Mouse (Mus musculus) ZHBTc4 (cell line): ENCODE data around the gene Zfp9.

Experiments used
- DNase-seq: peaks from one replicate; pipeline ENCODE4 v3.0.0-alpha.2; 2011; ENCODE audit warnings: low read depth, low spot score

Gene Zfp9

GRCm38 (mm10) chr6:118478957-118479708 lies at the start of gene Zfp9:
Gene Zfp9, minus strand, starts transcription at chr6:118479320.
- peak; percentile 74 for DNase-seq

GRCm38 (mm10) chr6:118520668-118521067 lies 41.5 kb upstream of the Zfp9 start:
- DNase-seq, result no peak

DNA sequence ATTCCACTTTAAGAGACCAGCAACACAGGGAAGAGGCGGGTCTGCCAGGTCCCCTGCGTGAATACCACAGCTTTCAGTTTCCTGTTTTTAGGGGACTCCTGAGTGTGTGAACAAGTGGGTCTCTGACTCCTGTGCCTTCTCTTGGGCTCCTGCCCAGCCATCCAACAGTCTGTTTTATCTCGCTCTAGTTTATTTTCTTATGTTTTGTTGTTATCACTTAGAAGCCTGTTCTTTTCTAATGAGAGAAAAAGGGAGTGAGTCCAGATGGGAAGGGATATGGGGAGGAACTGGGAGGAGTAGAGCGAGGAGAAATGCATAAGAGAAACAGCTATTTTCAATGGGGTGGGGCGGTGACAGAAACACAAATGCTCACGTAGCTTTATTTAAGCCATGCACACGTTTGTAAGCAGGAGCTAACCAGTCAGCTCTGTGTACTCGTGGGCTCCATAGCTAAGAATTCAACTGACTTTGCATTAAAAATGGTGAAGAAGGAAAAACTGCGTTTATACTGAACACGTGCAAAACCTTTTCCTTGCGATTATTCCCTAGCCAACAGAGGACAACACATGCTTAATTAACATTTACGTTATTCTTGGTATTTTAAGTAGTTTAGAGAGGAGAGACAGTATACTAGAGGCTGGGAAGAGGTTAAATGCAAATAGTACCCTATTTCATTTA lies 34.4 kb upstream of the Zfp9 start:
- DNase-seq, result no peak

DNA sequence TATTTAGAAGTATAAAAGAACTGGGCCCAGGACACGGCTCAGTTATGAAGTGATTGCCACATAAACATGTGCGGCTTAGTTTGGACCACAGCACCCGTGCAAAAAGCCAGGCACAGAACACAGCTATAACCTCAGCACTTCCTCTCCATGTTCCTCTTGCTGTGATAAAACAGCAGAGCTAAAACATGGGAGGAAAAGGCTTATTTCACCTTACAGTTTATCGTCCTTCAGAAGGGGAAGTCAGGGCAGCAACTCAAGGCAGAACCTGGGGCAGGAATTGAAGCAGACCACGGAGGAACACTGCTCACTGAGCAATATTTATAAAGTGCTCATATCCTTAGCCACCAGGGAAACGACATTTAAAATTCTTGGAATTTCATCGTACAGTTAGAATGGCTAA lies 19.9 kb upstream of the Zfp9 start:
- no peak for DNase-seq

GRCm38 (mm10) chr6:118482125-118482524 lies 3.0 kb upstream of the Zfp9 start:
- no peak for DNase-seq

GRCm38 (mm10) chr6:118477875-118478785 lies 990 bp downstream of the Zfp9 start:
- DNase-seq, result no peak

GRCm38 (mm10) chr6:118462069-118462705 lies 16.9 kb downstream of the Zfp9 start:
- peak; percentile 17 for DNase-seq

GRCm38 (mm10) chr6:118457726-118458125 lies 21.4 kb downstream of the Zfp9 start:
- no peak for DNase-seq

- peak; percentile 86 for DNase-seq
Observed at GRCm38 (mm10) chr6:118455042-118455631, 24.0 kb downstream of the Zfp9 start, which contains the start of gene Zfp248. Gene Zfp248, minus strand, starts transcription at chr6:118455528.

DNA sequence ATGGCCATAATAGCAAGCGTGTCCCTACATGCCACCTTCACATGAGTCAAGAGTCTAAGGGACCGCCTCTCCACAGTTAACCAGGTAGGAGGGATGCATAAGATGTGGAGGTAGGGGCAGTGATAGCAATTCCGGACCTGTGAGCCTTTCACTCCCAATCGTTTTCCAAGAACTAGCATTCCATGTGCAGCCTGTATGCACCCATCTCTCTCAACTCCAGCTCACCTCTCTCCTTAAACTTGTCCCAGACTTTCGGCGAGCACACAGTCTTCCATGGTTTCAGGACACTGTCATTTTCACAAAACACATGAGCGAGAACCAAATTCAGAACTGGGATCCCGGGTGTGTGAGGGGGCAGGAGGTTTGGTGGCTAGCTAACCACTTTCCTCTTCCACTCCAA lies 24.7 kb downstream of the Zfp9 start:
- DNase-seq, result peak; percentile 10

DNA sequence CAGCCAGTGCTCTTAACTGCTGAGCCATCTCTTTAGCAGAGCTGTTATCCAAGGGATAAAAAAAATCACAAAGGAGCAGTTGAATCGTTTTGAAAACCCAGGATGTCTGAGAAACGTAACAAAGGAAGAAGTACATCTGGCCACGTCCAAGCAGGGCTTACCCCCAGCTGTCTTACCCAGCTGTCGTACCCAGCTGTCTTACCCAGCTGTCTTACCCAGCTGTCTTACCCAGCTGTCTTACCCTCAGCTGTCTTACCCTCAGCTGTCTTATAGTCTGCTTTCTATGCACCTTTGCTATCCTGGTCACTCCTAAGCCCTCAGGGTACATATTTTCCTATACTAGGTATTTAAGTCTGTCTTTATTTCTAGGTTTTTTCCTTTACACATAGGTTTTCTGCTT lies 47.6 kb downstream of the Zfp9 start:
- no peak for DNase-seq

DNA sequence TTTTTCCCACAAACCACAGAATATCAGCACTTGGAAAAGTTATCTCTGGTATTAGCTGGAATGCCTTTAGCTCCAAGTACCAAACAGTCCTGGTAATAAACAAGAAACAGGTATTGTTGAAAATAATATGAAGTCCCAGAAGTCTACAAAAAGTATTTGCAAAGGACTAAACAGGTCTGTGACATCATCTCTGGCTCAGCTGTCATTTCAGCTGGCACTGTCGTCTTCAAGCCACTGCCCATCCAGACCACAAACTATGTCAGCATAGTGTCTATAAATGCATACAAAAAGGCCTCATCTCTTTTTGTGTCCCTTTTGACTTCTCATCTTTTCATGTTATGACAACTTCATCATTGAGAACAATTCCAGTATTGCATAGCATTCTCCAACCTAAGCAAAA lies 52.5 kb downstream of the Zfp9 start:
- no peak for DNase-seq

- peak; percentile 98 for DNase-seq
Observed at GRCm38 (mm10) chr6:118419050-118419920, 59.8 kb downstream of the Zfp9 start, which contains the start of gene Bms1. Gene Bms1, minus strand, starts transcription at chr6:118419474.
